8 mouse cellular contexts compared by ENCODE assay signal in genomic region chr14:74884024-74884680, GRCm38 (mm10).
A peak's percentile ranks its signal among the peaks of the same experiment; 100 is the strongest.
DNase-seq lines count a peak whose midpoint lies in the region; ATAC-seq lines count a peak whose summit lies in the region.

No protein-coding gene starts in this region.

- no peak overlapping the region for H3K9ac ChIP-seq in embryonic facial prominence, embryonic 13.5 days
- H3K9ac ChIP-seq in limb, embryonic 11.5 days (ENCODE audit: low read length): no peak overlapping the region

- H3K27ac ChIP-seq in embryonic facial prominence, embryonic 13.5 days: peak overlapping the region; percentile 39
- no peak overlapping the region for H3K27ac ChIP-seq in limb, embryonic 11.5 days (replicated peaks; ENCODE audit: low read depth, low read length)

- no peak for ATAC-seq in embryonic facial prominence, embryonic 13.5 days (ENCODE audit: insufficient number of reproducible peaks, insufficient read depth, low FRiP score, low TSS enrichment, low read depth)
- ATAC-seq in limb, embryonic 11.5 days (ENCODE audit: insufficient number of reproducible peaks, low FRiP score, low TSS enrichment, low read depth): peak; percentile 44; the same call in 1 of the 2 replicates
- ATAC-seq in activated CD4-positive, CD25-positive, alpha-beta regulatory T cell, adult 4 months: no peak

- no peak overlapping the region for H3K4me3 ChIP-seq in embryonic facial prominence, embryonic 13.5 days
- no peak overlapping the region for H3K4me3 ChIP-seq in limb, embryonic 11.5 days (ENCODE audit: low read depth, low read length)

- peak overlapping the region; percentile 28 for H3K4me2 ChIP-seq in embryonic facial prominence, embryonic 13.5 days
- no peak overlapping the region for H3K4me2 ChIP-seq in limb, embryonic 11.5 days (ENCODE audit: low read depth, severe bottlenecking)

- no peaks in the 10 kb centered on the region for H3K27me3 ChIP-seq in embryonic facial prominence, embryonic 13.5 days
- no peaks in the 10 kb centered on the region for H3K27me3 ChIP-seq in limb, embryonic 11.5 days (ENCODE audit: control insufficient read depth, insufficient read depth, low read length)

- H3K9me3 ChIP-seq in embryonic facial prominence, embryonic 13.5 days: no peaks in the 10 kb centered on the region
- H3K9me3 ChIP-seq in limb, embryonic 11.5 days (ENCODE audit: control insufficient read depth, low read length): no peaks in the 10 kb centered on the region

- no peaks in the 10 kb centered on the region for H3K36me3 ChIP-seq in embryonic facial prominence, embryonic 13.5 days
- H3K36me3 ChIP-seq in limb, embryonic 11.5 days (ENCODE audit: control insufficient read depth, insufficient read depth, low read length): no peaks in the 10 kb centered on the region

- 14% methylated on average over 13 of the region's 13 CpGs for WGBS in embryonic facial prominence, embryonic 13.5 days
- WGBS in limb, embryonic 11.5 days: 18% methylated on average over 13 of the region's 13 CpGs

- H3K4me1 ChIP-seq in embryonic facial prominence, embryonic 13.5 days: peaks cover 66% of the 10 kb centered on the region
- peaks cover 12% of the 10 kb centered on the region for H3K4me1 ChIP-seq in limb, embryonic 11.5 days (ENCODE audit: control insufficient read depth, insufficient read depth, low read length)

- DNase-seq in left cerebral cortex, adult 18-20 months (ENCODE audit: low spot score in 2 of 2): peak; percentile 35 to 45
- no peak for DNase-seq in left cerebral cortex, adult 11 months (ENCODE audit: low spot score)
- DNase-seq in heart, adult 8-10 months (ENCODE audit: low spot score): peak; percentile 41
- peak; percentile 64 for DNase-seq in kidney, adult 18-20 months
- peak; percentile 60 for DNase-seq in limb, embryonic 11.5 days (ENCODE audit: low spot score)
- peak; percentile 58 for DNase-seq in ovary, postnatal 14 days (ENCODE audit: low spot score)
